Mouse (Mus musculus) testis, adult 2 months (tissue): Measurements from ENCODE around the gene Pitpnm3.

Source experiments
- CTCF ChIP-seq: fragments of 200-500 bp; IDR thresholded peaks from 2 replicates; pipeline ENCODE4 v1.5.1; 2012; ENCODE audit warnings: low read depth, mild to moderate bottlenecking, inconsistent platforms, low read length, moderate library complexity; ENCODE audit not compliant: control insufficient read depth, insufficient read depth, insufficient replicate concordance
- POLR2A ChIP-seq: fragments of 200-500 bp; IDR thresholded peaks from 2 replicates; pipeline ENCODE4 v1.6.1; 2012; ENCODE audit warnings: low read depth, mild to moderate bottlenecking, inconsistent platforms, low read length, moderate library complexity; ENCODE audit not compliant: control insufficient read depth

DNA sequence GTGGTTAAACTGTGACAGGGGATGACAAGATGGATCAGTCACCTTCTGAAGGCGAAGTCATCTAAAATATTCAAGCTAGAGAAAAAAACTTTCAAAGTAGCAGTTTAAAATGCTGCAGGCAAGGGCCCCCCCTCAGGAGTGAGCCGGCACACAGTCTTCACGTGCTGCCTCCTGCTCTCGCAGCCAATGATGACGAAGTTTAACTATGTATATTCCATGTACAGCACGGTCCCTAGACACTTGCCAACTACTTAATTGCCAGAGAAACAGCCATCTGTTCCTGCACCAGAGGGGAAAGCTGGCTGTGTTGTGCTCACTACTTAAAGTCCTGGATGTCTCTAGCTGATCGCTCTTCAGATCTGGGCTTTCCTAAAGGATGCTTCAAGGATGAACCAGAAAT is 67.6 kb downstream of the Pitpnm3 start:
- TF ChIP-seq CTCF = no peak
- no peak for TF ChIP-seq POLR2A
